Mouse (Mus musculus) G1E (cell line): ENCODE data around the gene Vangl2. TPM values are rescaled to one million over a fixed set of nuclear protein-coding genes. Genes with fewer than 3 reads are reported as not detected.
"Not testable (repeated sequence)": the region's sequence is repeated elsewhere in the genome, so short reads cannot be mapped to it uniquely, and the experiment has no call there.

Source experiments
- ATAC-seq: 2 replicates; pipeline ENCODE4 v1.8.0; 2016; ENCODE audit warnings: mild to moderate bottlenecking; ENCODE audit not compliant: insufficient number of reproducible peaks, poor library complexity, low FRiP score, severe bottlenecking; ENCODE audit errors: extremely low read depth
- DNase-seq: peaks from one replicate; pipeline ENCODE4 v3.0.0; 2012; ENCODE audit warnings: low spot score
- H3K27me3 ChIP-seq: 2 replicates; pipeline ENCODE4 v1.6.1; 2012; ENCODE audit warnings: mild to moderate bottlenecking, low read length, inconsistent platforms; ENCODE audit not compliant: insufficient read depth
- H3K36me3 ChIP-seq: replicated peaks from 2 replicates; pipeline ENCODE3; 2012; ENCODE audit warnings: mild to moderate bottlenecking, inconsistent platforms
- H3K4me1 ChIP-seq: 2 replicates; pipeline ENCODE4 v1.6.1; 2012; ENCODE audit warnings: low read depth, low read length, inconsistent platforms, mixed read lengths; ENCODE audit not compliant: insufficient read depth
- H3K4me3 ChIP-seq: 2 replicates; pipeline ENCODE4 v1.5.1; 2012; ENCODE audit warnings: low read depth, mild to moderate bottlenecking, inconsistent platforms, low read length, moderate library complexity, mixed read lengths
- H3K9me3 ChIP-seq: replicated peaks from 2 replicates; pipeline ENCODE4 v1.6.1; 2012; ENCODE audit warnings: inconsistent platforms
- CTCF ChIP-seq: IDR thresholded peaks from 2 replicates; pipeline ENCODE4 v1.5.1; 2012; ENCODE audit warnings: low read depth, low read length, inconsistent platforms, mixed read lengths
- GATA1 ChIP-seq: IDR thresholded peaks from 2 replicates; pipeline ENCODE4 v1.6.1; 2012; ENCODE audit warnings: borderline replicate concordance, low read length, inconsistent platforms, mixed read lengths
- GATA2 ChIP-seq: IDR thresholded peaks from 2 replicates; pipeline ENCODE4 v1.6.1; 2012; ENCODE audit warnings: low read depth, low read length, inconsistent platforms, borderline replicate concordance
- POLR2AphosphoS5 ChIP-seq: IDR thresholded peaks from 2 replicates; pipeline ENCODE4 v1.6.1; 2012; ENCODE audit warnings: low read depth, low read length, inconsistent platforms; ENCODE audit not compliant: insufficient replicate concordance
- TAL1 ChIP-seq: conservative IDR thresholded peaks from 2 replicates; pipeline ENCODE4 v1.6.1; 2012; ENCODE audit warnings: low read depth, low read length, inconsistent platforms, mixed read lengths
- polyA plus RNA-seq: library from polyadenylated mRNA; stranded (reverse); fragments of >175 nt; gene quantifications from 2 replicates; pipeline ENCODE4 v1.2.3, GENCODE M21; 2012
- total RNA-seq, 2 experiments: library from RNA; stranded (forward) in 1 of 2; stranded (reverse) in 1 of 2; fragments of 200-1000 nt in 1 of 2; fragments of >200 nt in 1 of 2; fragmentation: Nextera tagmentation in 1 of 2; gene quantifications; 2 replicates each; pipeline ENCODE4 v1.2.3; 2014 to 2017

Gene Vangl2
- total and polyA plus RNA-seq, 3 experiments: 0.05 TPM; not detected in 2

DNA sequence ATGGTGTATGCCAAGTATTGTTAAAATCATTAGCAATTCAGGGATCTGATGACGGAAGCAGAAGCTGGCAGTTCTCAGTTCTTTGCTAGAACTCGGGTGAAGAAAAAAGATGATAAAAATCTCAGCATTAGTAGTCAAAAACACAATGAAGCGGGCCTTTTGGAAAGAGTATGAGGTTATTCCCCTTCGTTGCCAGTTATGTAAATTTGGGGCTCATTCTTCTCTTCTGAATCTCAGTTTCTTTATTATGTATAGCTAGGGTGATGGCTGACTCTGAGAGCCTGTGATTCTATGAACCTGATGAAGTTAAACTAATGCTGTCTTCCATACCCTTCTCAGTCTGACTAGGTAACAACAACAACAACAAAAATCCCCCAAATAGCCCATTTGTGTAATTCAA, 52.4 kb downstream of the Vangl2 start:
- Histone ChIP-seq H3K9me3 (no peaks in the 10 kb centered on the region), H3K4me3 (no peak overlapping the region), H3K27me3 (no peaks in the 10 kb centered on the region), H3K36me3 (no peaks in the 10 kb centered on the region), H3K4me1 (no peaks in the 10 kb centered on the region)
- ATAC-seq (no peak), DNase-seq (no peak)
- TF ChIP-seq GATA2: no peak
- no peak for TF ChIP-seq GATA1
- no peak for TF ChIP-seq CTCF
- no peak for TF ChIP-seq TAL1

DNA sequence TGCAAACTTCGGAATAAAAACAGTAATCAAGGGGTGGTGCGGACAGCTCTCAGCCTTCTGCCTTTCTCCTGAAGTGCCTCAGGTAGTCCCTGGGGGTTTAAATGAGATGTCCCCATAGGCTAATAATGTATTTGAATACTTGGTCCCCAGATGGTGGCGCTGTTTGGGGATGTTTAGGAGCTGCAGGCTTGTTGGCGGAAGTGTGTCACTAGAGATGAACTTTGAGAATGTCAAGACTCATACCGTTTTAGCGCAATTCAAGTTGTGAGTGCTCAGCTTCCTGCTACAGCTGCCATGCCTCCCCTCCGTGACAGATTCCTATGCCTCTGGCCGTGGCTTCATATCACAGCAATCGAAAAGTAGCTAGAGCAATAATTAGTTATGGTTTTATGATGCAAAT, 52.9 kb downstream of the Vangl2 start:
- no peaks in the 10 kb centered on the region for H3K36me3 ChIP-seq
- H3K4me1 ChIP-seq: no peaks in the 10 kb centered on the region
- H3K27me3 ChIP-seq: no peaks in the 10 kb centered on the region
- TF ChIP-seq GATA1 (no peak), GATA2 (no peak), POLR2AphosphoS5 (no peak), TAL1 (no peak), CTCF (no peak)
- H3K9me3 ChIP-seq: no peaks in the 10 kb centered on the region
- ATAC-seq: no peak
- no peak for DNase-seq
- H3K4me3 ChIP-seq: no peak overlapping the region

DNA sequence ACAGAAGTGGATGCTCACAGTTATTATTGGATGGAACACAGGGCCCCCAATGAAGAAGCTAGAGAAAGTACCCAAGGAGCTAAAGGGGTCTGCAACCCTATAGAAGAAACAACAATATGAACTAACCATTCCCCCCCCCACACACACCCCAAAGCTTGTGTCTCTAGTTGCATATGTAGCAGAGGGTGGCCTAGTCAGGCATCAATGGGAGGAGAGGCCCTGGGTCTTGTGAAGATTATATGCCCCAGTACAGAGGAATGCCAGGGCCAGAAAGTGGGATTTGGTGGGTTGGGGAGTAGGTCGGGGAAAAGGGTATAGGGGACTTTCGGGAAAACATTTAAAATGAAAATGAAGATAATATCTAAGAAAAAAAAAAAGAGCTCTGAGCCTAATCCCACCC, 53.9 kb downstream of the Vangl2 start:
- not testable (repeated sequence) for DNase-seq, H3K4me3 ChIP-seq, H3K4me1 ChIP-seq, H3K9me3 ChIP-seq, H3K27me3 ChIP-seq, ATAC-seq, H3K36me3 ChIP-seq

DNA sequence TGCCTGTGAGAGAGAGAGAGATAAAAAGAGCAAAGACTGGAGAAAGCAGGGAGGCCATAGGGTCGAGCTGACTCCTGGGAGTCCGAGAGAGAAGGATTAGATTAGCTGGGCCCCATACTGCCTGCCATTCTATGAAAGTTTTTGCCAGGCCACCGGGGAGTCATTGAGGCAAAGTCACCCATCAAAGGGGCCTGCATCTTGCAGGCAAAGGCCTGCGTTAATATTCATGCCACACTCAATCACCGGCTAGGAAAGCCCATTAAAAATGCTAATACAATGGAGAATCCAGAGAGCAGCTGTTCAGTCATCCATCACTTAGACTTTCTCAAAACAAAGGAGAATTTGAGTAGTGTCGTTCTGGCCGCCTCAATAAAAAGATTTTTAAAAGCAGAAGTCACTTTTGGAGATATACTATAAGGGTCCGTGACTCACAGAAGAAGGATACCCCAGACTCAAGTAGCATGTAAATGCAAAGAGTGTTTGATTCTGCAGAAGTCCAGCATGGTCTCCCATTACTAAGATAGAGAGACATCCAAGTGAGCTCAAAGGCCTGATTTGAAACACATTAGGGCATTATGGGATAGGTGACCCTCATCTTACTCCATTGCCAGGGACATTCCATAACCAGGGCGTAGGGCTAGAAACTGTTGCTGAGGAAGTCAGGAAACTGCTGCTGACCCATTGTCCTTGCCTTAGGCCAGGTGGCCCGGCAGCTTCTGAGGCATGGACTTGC, 57.2 kb downstream of the Vangl2 start:
- no peak for DNase-seq
- TF ChIP-seq GATA1: no peak
- TF ChIP-seq CTCF: no peak
- no peak for TF ChIP-seq POLR2AphosphoS5
- TF ChIP-seq GATA2: no peak
- no peak for TF ChIP-seq TAL1
- Histone ChIP-seq H3K4me3 (no peak overlapping the region), H3K36me3 (no peaks in the 10 kb centered on the region), H3K4me1 (no peaks in the 10 kb centered on the region), H3K27me3 (no peaks in the 10 kb centered on the region), H3K9me3 (no peaks in the 10 kb centered on the region)
- no peak for ATAC-seq

DNA sequence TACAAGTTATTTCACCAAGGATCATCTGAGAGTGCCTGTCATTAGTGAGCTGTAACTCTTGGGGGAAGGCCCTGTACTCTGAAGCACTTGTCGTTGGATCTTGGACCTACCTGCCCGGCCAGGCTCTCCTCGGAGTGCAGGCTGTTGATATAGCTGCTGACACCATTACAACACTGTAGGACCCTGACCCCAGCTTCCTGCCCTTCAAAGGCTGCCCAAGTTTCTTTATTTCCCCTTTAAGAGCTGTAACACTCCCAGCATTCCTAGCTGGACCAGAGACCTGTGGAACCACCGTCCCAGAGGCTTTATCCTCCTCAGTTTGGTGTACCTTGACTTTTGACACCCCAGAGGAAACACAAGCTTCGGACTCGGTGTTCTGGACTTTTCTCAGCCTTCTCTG, 59.0 kb downstream of the Vangl2 start:
- no peaks in the 10 kb centered on the region for H3K4me1 ChIP-seq
- H3K27me3 ChIP-seq: no peaks in the 10 kb centered on the region
- DNase-seq (no peak), ATAC-seq (no peak)
- H3K4me3 ChIP-seq: no peak overlapping the region
- TF ChIP-seq GATA2: no peak
- TF ChIP-seq GATA1: no peak
- TF ChIP-seq POLR2AphosphoS5: no peak
- no peak for TF ChIP-seq CTCF
- TF ChIP-seq TAL1: no peak
- no peaks in the 10 kb centered on the region for H3K36me3 ChIP-seq
- peaks cover 3% of the 10 kb centered on the region; the same call in 1 of the 2 replicates for H3K9me3 ChIP-seq

DNA sequence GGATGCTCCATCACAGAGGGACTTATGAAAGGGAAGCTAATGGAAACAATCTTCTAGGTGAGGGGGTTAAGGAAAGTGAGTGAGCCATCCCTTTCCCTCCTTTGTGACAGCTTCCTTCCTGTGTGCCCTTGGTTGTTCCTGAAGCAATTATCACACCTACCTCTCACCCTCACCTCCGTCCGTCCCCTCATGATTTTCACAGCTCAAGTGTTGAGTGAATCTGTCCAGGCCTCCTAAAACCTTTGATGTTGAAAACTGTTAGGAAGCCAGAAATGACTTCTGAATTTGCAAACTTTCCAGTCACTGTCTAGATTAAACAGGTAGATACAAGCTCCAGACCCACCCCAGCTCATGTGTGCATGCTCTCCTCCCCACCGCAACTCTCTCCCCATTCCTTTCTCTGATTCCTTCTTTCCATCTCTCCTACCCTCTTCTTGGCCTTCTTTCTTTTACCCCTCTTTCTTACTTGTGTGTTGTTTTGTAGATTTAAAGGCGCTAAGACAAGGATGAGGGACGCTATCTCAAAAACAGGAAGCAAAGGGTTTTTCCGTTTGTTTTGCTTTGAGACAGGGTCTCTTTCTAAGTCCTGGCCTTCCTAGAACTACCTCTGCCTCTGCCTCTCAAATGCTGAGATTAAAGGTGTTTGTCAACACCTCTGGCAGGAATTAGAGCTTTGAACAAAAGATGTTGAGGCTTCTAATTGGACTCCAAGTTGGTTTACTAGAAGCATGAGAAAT, 62.0 kb downstream of the Vangl2 start:
- TF ChIP-seq TAL1 (no peak), POLR2AphosphoS5 (no peak), GATA1 (no peak), GATA2 (no peak), CTCF (no peak)
- H3K4me1 ChIP-seq: no peaks in the 10 kb centered on the region
- H3K36me3 ChIP-seq: no peaks in the 10 kb centered on the region
- DNase-seq (no peak), ATAC-seq (no peak)
- peaks cover 3% of the 10 kb centered on the region; the same call in 1 of the 2 replicates for H3K9me3 ChIP-seq
- H3K27me3 ChIP-seq: no peaks in the 10 kb centered on the region
- no peak overlapping the region for H3K4me3 ChIP-seq
